Mouse (Mus musculus) forebrain, embryonic 12.5 days (tissue): Measurements from ENCODE around the gene Med12. TPM values are rescaled to one million over a fixed set of nuclear protein-coding genes. Genes with fewer than 3 reads are reported as not detected.
"Not testable (repeated sequence)": the region's sequence is repeated elsewhere in the genome, so short reads cannot be mapped to it uniquely, and the experiment has no call there.

Experiments used
- ATAC-seq: fragments of 200-750 bp; cut with Nextera tagmentation; 2 replicates; pipeline ENCODE4 v1.8.0; 2017; ENCODE audit warnings: moderate TSS enrichment; ENCODE audit not compliant: low FRiP score
- H3K27ac ChIP-seq: fragments of 300-500 bp; sonication (generic); 2 replicates; pipeline ENCODE4 v1.5.1; 2016; ENCODE audit warnings: mild to moderate bottlenecking
- H3K27me3 ChIP-seq: fragments of 300-500 bp; sonication (generic); 2 replicates; pipeline ENCODE4 v1.6.1; 2016; ENCODE audit warnings: mild to moderate bottlenecking
- H3K36me3 ChIP-seq: fragments of 300-500 bp; sonication (generic); replicated peaks from 2 replicates; pipeline ENCODE4 v1.6.1; 2016; ENCODE audit warnings: mild to moderate bottlenecking
- H3K4me1 ChIP-seq: fragments of 300-500 bp; sonication (generic); 2 replicates; pipeline ENCODE4 v1.6.1; 2016
- H3K4me2 ChIP-seq: fragments of 300-500 bp; sonication (generic); 2 replicates; pipeline ENCODE4 v1.6.1; 2016; ENCODE audit warnings: mild to moderate bottlenecking, moderate library complexity
- H3K4me3 ChIP-seq: fragments of 300-500 bp; sonication (generic); replicated peaks from 2 replicates; pipeline ENCODE4 v1.5.1; 2016; ENCODE audit warnings: mild to moderate bottlenecking
- H3K9ac ChIP-seq: fragments of 300-500 bp; sonication (generic); 2 replicates; pipeline ENCODE4 v1.6.1; 2016; ENCODE audit warnings: mild to moderate bottlenecking
- H3K9me3 ChIP-seq: fragments of 300-500 bp; sonication (generic); 2 replicates; pipeline ENCODE4 v1.6.1; 2016
- WGBS: fragments of 180-500 bp; shearing (Covaris S2); methylation state at CpG from one replicate; pipeline ENCODE4 v1.1.7; 2016; 5-methylcytosine and 5-hydroxymethylcytosine counted together
- polyA plus RNA-seq: library from polyadenylated mRNA; unstranded; fragments of >200 nt; fragmentation: Nextera tagmentation; extraction: Ambion mirVana; gene quantifications from 2 replicates; pipeline ENCODE4 v1.2.1, GENCODE M21; 2016

Med12 gene
- polyA plus RNA-seq, 1 experiment from 2014 or later: 43.1 TPM

DNA sequence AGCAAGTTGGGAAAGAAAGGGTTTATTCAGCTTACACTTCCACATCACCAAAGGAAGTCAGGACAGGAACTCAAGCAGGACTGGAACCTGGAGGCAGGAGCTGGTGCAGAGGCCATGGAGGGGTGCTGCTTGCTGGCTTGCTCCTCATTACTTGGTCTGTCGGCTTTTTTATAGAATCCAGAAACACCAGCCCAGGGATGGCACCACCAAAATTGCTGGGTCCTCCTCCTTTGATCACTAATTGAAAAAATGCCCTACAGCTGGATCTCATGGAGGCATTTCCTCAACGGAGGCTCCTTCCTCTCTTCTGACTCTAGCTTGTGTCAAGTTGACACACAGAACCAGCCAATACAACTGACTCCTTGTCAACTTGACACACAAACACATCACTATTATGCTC, 69.0 kb downstream of the Med12 start:
- H3K36me3 ChIP-seq, H3K9ac ChIP-seq, H3K27me3 ChIP-seq, H3K27ac ChIP-seq, H3K4me3 ChIP-seq, H3K4me1 ChIP-seq, H3K9me3 ChIP-seq, H3K4me2 ChIP-seq, ATAC-seq: not testable (repeated sequence)
- WGBS: 76% methylated on average over 2 of the region's 2 CpGs

DNA sequence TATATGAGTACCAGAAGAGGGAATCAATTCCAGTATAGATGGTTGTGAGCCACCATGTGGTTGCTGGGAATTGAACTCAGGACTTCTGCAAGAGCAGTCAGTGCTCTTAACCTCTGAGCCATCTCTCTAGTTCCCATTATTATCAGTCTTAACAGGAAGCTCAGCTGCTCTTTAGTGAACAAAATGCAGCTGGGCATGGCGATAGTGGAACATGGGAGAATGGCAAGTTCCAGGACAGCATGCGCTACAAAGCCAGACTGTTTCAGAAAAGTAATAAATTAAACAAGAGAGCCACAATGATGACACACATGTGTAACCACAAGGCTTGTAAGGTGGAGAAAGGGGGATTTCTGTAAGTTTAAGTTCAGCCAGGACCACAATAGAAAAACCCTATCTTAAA, 71.6 kb downstream of the Med12 start:
- Histone ChIP-seq H3K4me1 (no peaks in the 10 kb centered on the region), H3K9me3 (no peaks in the 10 kb centered on the region), H3K9ac (no peak overlapping the region), H3K27ac (no peak overlapping the region), H3K36me3 (no peaks in the 10 kb centered on the region), H3K4me3 (no peak overlapping the region), H3K27me3 (peaks cover 3% of the 10 kb centered on the region; the same call in 1 of the 2 replicates), H3K4me2 (no peak overlapping the region)
- ATAC-seq: no peak
- 81% methylated on average over 2 of the region's 2 CpGs for WGBS

DNA sequence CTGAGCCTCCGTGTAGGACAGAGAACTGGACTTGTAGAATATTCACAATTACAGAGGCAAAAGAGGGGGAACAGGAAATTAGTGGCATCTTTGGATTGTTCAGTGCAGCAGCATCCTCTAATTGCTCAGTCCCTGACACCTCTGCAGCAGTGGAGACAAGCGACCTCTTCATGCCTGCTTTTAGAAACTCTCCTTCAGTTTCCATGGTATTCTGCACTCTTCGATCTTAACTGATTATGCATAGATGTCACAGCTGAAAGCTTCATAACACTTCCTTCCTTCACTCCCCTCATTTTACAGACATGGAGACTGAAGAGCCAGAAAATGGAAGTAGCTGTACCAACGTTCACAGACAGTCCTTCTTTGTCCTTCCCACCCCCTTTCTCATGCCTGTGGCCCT, 72.6 kb downstream of the Med12 start:
- H3K36me3 ChIP-seq: no peaks in the 10 kb centered on the region
- H3K9ac ChIP-seq: no peak overlapping the region
- no peak overlapping the region for H3K4me3 ChIP-seq
- 63% methylated on average over 4 of the region's 4 CpGs for WGBS
- no peaks in the 10 kb centered on the region for H3K9me3 ChIP-seq
- no peak for ATAC-seq
- no peak overlapping the region for H3K4me2 ChIP-seq
- no peaks in the 10 kb centered on the region for H3K4me1 ChIP-seq
- H3K27me3 ChIP-seq: peaks cover 3% of the 10 kb centered on the region; the same call in 1 of the 2 replicates
- no peak overlapping the region for H3K27ac ChIP-seq

Other genes with a start within 250 kb of the Med12 start
- not detected in 2 replicates for gene Tex11, start 214.4 kb upstream of the Med12 start, polyA plus RNA-seq
- gene Slc7a3, start 188.0 kb upstream of the Med12 start, polyA plus RNA-seq: 1.3 and 1.8 TPM in 2 replicates
- gene Snx12, start 51.5 kb upstream of the Med12 start, polyA plus RNA-seq: 57.3 and 64.6 TPM in 2 replicates
- gene Foxo4, start 19.5 kb upstream of the Med12 start, polyA plus RNA-seq: 1.3 and 1.9 TPM in 2 replicates
- not detected in 2 replicates for gene Gm614, start 10.0 kb upstream of the Med12 start, polyA plus RNA-seq
- gene Il2rg, start 5.8 kb upstream of the Med12 start, polyA plus RNA-seq: 2.0 TPM in 2 replicates
- not detected in 2 replicates for gene Gm20489, start 5.0 kb upstream of the Med12 start, polyA plus RNA-seq
- 32.2 and 36.3 TPM in 2 replicates for gene Nlgn3, start 25.1 kb downstream of the Med12 start, polyA plus RNA-seq
- not detected in 2 replicates for gene Gjb1, start 102.3 kb downstream of the Med12 start, polyA plus RNA-seq
- gene Zmym3, start 146.8 kb downstream of the Med12 start, polyA plus RNA-seq: 37.5 and 37.8 TPM in 2 replicates
- gene Nono, start 155.3 kb downstream of the Med12 start, polyA plus RNA-seq: 636 and 666 TPM in 2 replicates
- gene Itgb1bp2, start 175.1 kb downstream of the Med12 start, polyA plus RNA-seq: 3.3 and 3.9 TPM in 2 replicates